Mouse (Mus musculus) erythroblast, adult 5-6 weeks (primary cell): ENCODE measurements around the gene Tcf15. TPM values are rescaled to one million over a fixed set of nuclear protein-coding genes. Genes with fewer than 3 reads are reported as not detected.

Source experiments
- total RNA-seq, 2 experiments: library from RNA; stranded (forward) in 1 of 2; stranded (reverse) in 1 of 2; fragments of 150-400 nt in 1 of 2; fragments of 200-764, 138-1000 nt in 1 of 2; gene quantifications; 2 replicates each; pipeline versions ENCODE4 v1.2.3 to v1.2.4; 2015 to 2017; ENCODE audit warnings: low replicate concordance in 2 of 2

Tcf15 gene
- total RNA-seq, 2 experiments from 2014 or later = not detected

Other genes starting within 250 kb of the Tcf15 start
- gene Angpt4, start 232.4 kb upstream of the Tcf15 start, total RNA-seq (2015; ENCODE audit: low replicate concordance) = not detected in 2 replicates
- not detected in 2 replicates for gene Angpt4, start 232.4 kb upstream of the Tcf15 start, total RNA-seq (2017; ENCODE audit: low replicate concordance)
- gene Fam110a, start 163.3 kb upstream of the Tcf15 start, total RNA-seq (2015; ENCODE audit: low replicate concordance) = 2.1 and 3.1 TPM in 2 replicates
- gene Fam110a, start 163.3 kb upstream of the Tcf15 start, total RNA-seq (2017; ENCODE audit: low replicate concordance) = 0.70 and 5.7 TPM in 2 replicates
- gene Slc52a3, start 147.1 kb upstream of the Tcf15 start, total RNA-seq (2015; ENCODE audit: low replicate concordance) = not detected in 2 replicates
- not detected in 2 replicates for gene Slc52a3, start 147.1 kb upstream of the Tcf15 start, total RNA-seq (2017; ENCODE audit: low replicate concordance)
- gene Scrt2, start 62.0 kb upstream of the Tcf15 start, total RNA-seq (2015; ENCODE audit: low replicate concordance) = not detected in 2 replicates
- not detected in 2 replicates for gene Scrt2, start 62.0 kb upstream of the Tcf15 start, total RNA-seq (2017; ENCODE audit: low replicate concordance)
- gene Srxn1, start 38.0 kb upstream of the Tcf15 start, total RNA-seq (2015; ENCODE audit: low replicate concordance) = 3.5 and 6.7 TPM in 2 replicates
- 8.4 and 9.5 TPM in 2 replicates for gene Srxn1, start 38.0 kb upstream of the Tcf15 start, total RNA-seq (2017; ENCODE audit: low replicate concordance)
- gene Csnk2a1, start 83.3 kb downstream of the Tcf15 start, total RNA-seq (2015; ENCODE audit: low replicate concordance) = 25.3 and 32.5 TPM in 2 replicates
- 31.9 and 41.4 TPM in 2 replicates for gene Csnk2a1, start 83.3 kb downstream of the Tcf15 start, total RNA-seq (2017; ENCODE audit: low replicate concordance)
- 9.6 and 17.9 TPM in 2 replicates for gene Tbc1d20, start 150.3 kb downstream of the Tcf15 start, total RNA-seq (2015; ENCODE audit: low replicate concordance)
- gene Tbc1d20, start 150.3 kb downstream of the Tcf15 start, total RNA-seq (2017; ENCODE audit: low replicate concordance) = 5.6 and 9.9 TPM in 2 replicates
- gene Rbck1, start 189.1 kb downstream of the Tcf15 start, total RNA-seq (2015; ENCODE audit: low replicate concordance) = 28.2 TPM in 2 replicates
- gene Rbck1, start 189.1 kb downstream of the Tcf15 start, total RNA-seq (2017; ENCODE audit: low replicate concordance) = 16.6 and 25.1 TPM in 2 replicates
- 1.0 TPM in 1 of 2 replicates, not detected in the other for gene Trib3, start 200.5 kb downstream of the Tcf15 start, total RNA-seq (2015; ENCODE audit: low replicate concordance)
- 0.26 and 0.98 TPM in 2 replicates for gene Trib3, start 200.5 kb downstream of the Tcf15 start, total RNA-seq (2017; ENCODE audit: low replicate concordance)
- not detected in 2 replicates for gene Nrsn2, start 233.1 kb downstream of the Tcf15 start, total RNA-seq (2015; ENCODE audit: low replicate concordance)
- not detected in 2 replicates for gene Nrsn2, start 233.1 kb downstream of the Tcf15 start, total RNA-seq (2017; ENCODE audit: low replicate concordance)